Mouse (Mus musculus): ENCODE results near the gene Ppp1r12c. TPM values are rescaled to one million over a fixed set of nuclear protein-coding genes. Genes with fewer than 3 reads are reported as not detected.

Gene Ppp1r12c
- polyA plus RNA-seq, 1 experiment from 2014 or later, result 43.8 TPM

DNA sequence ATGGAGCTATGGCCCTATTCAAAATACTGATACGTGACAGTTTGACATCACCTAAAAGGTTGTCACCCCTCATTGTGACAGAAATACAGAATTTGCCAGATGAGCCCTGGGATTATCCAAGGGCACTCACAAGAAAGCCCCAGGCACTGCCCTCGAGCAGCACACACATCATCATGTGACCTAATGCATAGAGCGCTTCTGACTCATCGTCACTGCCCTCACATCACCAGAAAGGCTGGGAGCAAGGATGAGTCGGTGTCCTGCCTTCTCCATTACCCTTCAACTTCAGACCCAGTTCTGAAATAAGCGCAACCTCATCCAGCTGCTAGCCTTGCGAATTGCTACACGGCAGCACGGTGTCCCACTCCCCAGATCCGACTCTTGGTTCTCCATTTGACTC, 60.9 kb downstream of the Ppp1r12c start:
- no peaks in the 10 kb centered on the region for H3K27me3 ChIP-seq
- no peak overlapping the region for H3K4me2 ChIP-seq (replicated peaks)
- no peak overlapping the region for H3K27ac ChIP-seq
- 93% methylated on average over 10 of the region's 10 CpGs for WGBS
- H3K4me1 ChIP-seq, result peaks cover 3% of the 10 kb centered on the region; the same call in 1 of the 2 replicates
- peaks cover 79% of the 10 kb centered on the region for H3K36me3 ChIP-seq
- no peaks in the 10 kb centered on the region for H3K9me3 ChIP-seq
- no peak overlapping the region for H3K4me3 ChIP-seq
- H3K9ac ChIP-seq, result no peak overlapping the region
- ATAC-seq (ENCODE audit: low FRiP score, low read depth), result no peak

GRCm38 (mm10) chr7:4437721-4438120, 63.8 kb downstream of the Ppp1r12c start:
- no peak overlapping the region for H3K4me2 ChIP-seq (replicated peaks)
- WGBS, result 92% methylated on average over 2 of the region's 2 CpGs
- H3K4me3 ChIP-seq, result no peak overlapping the region
- no peak overlapping the region for H3K27ac ChIP-seq
- H3K9ac ChIP-seq, result no peak overlapping the region
- H3K27me3 ChIP-seq, result no peaks in the 10 kb centered on the region
- peaks cover 92% of the 10 kb centered on the region for H3K36me3 ChIP-seq
- no peak for ATAC-seq (ENCODE audit: low FRiP score, low read depth)
- H3K9me3 ChIP-seq, result no peaks in the 10 kb centered on the region
- no peaks in the 10 kb centered on the region for H3K4me1 ChIP-seq

DNA sequence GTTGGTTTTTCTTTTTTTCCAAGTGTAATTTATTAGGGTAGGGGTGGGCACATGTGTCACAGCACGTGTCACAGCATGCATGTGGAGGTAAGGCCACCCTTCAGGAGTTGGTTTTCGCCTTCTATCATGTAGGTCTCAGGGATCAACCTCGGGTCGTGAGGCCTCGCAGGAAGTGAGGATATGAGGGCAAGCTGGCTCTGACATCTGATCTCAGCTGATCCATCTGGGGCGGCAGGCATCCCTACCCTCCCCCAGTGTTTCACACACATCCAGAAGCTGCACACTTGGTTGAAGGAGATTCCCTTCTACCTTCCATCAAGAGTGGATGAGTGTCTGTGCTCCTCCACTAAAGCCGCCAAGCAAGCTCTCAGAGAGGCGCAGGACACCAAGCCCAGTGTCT, 69.5 kb downstream of the Ppp1r12c start:
- peaks cover 6% of the 10 kb centered on the region; the same call in 1 of the 2 replicates for H3K9me3 ChIP-seq
- WGBS, result 89% methylated on average over 8 of the region's 8 CpGs
- no peaks in the 10 kb centered on the region for H3K4me1 ChIP-seq
- ATAC-seq (ENCODE audit: low FRiP score, low read depth), result no peak
- H3K9ac ChIP-seq, result no peak overlapping the region
- peaks cover 94% of the 10 kb centered on the region for H3K36me3 ChIP-seq
- H3K27me3 ChIP-seq, result no peaks in the 10 kb centered on the region
- H3K4me2 ChIP-seq (replicated peaks), result no peak overlapping the region
- H3K4me3 ChIP-seq, result no peak overlapping the region
- H3K27ac ChIP-seq, result no peak overlapping the region

DNA sequence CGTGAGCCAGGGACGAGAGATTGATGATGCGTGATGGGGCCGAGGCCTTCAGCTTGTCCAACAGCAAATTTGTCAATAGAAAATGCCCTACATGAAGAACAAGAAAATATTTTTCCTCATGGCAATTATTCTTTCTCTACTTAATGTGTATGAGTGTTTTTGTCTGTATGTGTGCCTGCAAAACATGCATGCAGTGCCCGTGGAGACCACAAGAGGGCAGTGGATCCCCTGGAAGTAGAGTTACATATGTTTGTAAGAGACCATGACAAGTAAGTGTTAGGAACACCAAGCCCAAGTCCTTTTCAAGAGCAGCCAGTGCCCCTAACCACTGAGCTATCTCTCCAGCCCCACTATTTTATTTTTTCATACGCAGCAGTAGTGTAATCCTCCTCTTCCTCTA, 69.9 kb downstream of the Ppp1r12c start:
- H3K36me3 ChIP-seq, result peaks cover 93% of the 10 kb centered on the region
- no peak overlapping the region for H3K4me3 ChIP-seq
- H3K9me3 ChIP-seq, result peaks cover 6% of the 10 kb centered on the region; the same call in 1 of the 2 replicates
- no peaks in the 10 kb centered on the region for H3K27me3 ChIP-seq
- no peak overlapping the region for H3K9ac ChIP-seq
- no peak overlapping the region for H3K27ac ChIP-seq
- H3K4me1 ChIP-seq, result no peaks in the 10 kb centered on the region
- WGBS, result 82% methylated on average over 6 of the region's 6 CpGs
- H3K4me2 ChIP-seq (replicated peaks), result no peak overlapping the region
- no peak for ATAC-seq (ENCODE audit: low FRiP score, low read depth)

Small RNAs within 50 kb of the gene (microRNA-seq; reads per million reads assigned to microRNA genes)
- gene Gm24605, result not detected

Other genes with a start within 250 kb of the Ppp1r12c start
- gene Ncr1, start 164.0 kb downstream of the Ppp1r12c start, polyA plus RNA-seq (2015; fragmentation: Nextera tagmentation; extraction: Ambion mirVana), result not detected in 2 replicates
- 0.09 and 0.33 TPM in 2 replicates for gene Gp6, start 103.9 kb downstream of the Ppp1r12c start, polyA plus RNA-seq (2015; fragmentation: Nextera tagmentation; extraction: Ambion mirVana)
- gene Rdh13, start 56.0 kb downstream of the Ppp1r12c start, polyA plus RNA-seq (2015; fragmentation: Nextera tagmentation; extraction: Ambion mirVana), result 29.2 and 32.1 TPM in 2 replicates
- gene Eps8l1, start 41.0 kb downstream of the Ppp1r12c start, polyA plus RNA-seq (2015; fragmentation: Nextera tagmentation; extraction: Ambion mirVana), result 5.9 and 6.3 TPM in 2 replicates
- gene Tnnt1, start 14.7 kb upstream of the Ppp1r12c start, polyA plus RNA-seq (2015; fragmentation: Nextera tagmentation; extraction: Ambion mirVana), result 298 and 309 TPM in 2 replicates
- gene Tnni3, start 22.5 kb upstream of the Ppp1r12c start, polyA plus RNA-seq (2015; fragmentation: Nextera tagmentation; extraction: Ambion mirVana), result 4.9 and 5.5 TPM in 2 replicates
- 3.0 and 3.3 TPM in 2 replicates for gene Dnaaf3, start 30.8 kb upstream of the Ppp1r12c start, polyA plus RNA-seq (2015; fragmentation: Nextera tagmentation; extraction: Ambion mirVana)
- 5.5 and 6.0 TPM in 2 replicates for gene Syt5, start 45.9 kb upstream of the Ppp1r12c start, polyA plus RNA-seq (2015; fragmentation: Nextera tagmentation; extraction: Ambion mirVana)
- gene Ptprh, start 102.4 kb upstream of the Ppp1r12c start, polyA plus RNA-seq (2015; fragmentation: Nextera tagmentation; extraction: Ambion mirVana), result not detected in 2 replicates
- gene Tmem86b, start 129.7 kb upstream of the Ppp1r12c start, polyA plus RNA-seq (2015; fragmentation: Nextera tagmentation; extraction: Ambion mirVana), result 1.2 and 1.3 TPM in 2 replicates
- 9.0 and 9.9 TPM in 2 replicates for gene Ppp6r1, start 157.3 kb upstream of the Ppp1r12c start, polyA plus RNA-seq (2015; fragmentation: Nextera tagmentation; extraction: Ambion mirVana)
- gene Hspbp1, start 183.4 kb upstream of the Ppp1r12c start, polyA plus RNA-seq (2015; fragmentation: Nextera tagmentation; extraction: Ambion mirVana), result 93.6 and 95.4 TPM in 2 replicates
- 2.2 and 2.3 TPM in 2 replicates for gene Brsk1, start 188.9 kb upstream of the Ppp1r12c start, polyA plus RNA-seq (2015; fragmentation: Nextera tagmentation; extraction: Ambion mirVana)
- gene Tmem150b, start 223.6 kb upstream of the Ppp1r12c start, polyA plus RNA-seq (2015; fragmentation: Nextera tagmentation; extraction: Ambion mirVana), result 0.13 TPM in 2 replicates
- gene Kmt5c, start 238.4 kb upstream of the Ppp1r12c start, polyA plus RNA-seq (2015; fragmentation: Nextera tagmentation; extraction: Ambion mirVana), result 61.6 and 65.3 TPM in 2 replicates